Mouse (Mus musculus): ENCODE results near the gene Kif2a.

DNA sequence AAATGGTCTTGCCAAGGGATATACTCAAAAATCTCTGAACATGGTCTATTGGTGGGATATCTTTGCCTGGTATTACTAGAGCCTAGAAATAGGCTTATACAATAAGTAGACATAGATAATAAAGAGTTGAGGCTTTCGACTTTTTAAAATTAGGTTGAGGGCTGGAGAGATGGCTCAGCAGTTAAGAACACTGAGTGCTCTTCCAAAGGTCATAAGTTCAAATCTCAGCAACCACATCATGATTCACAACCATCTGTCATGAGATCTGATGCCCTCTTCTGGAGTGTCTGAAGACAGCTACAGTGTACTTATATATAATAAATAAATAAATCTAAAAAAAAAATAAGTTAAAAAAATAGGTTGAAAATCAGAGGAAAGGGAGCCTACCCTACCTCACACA lies 79.2 kb downstream of the Kif2a start:
- TF ChIP-seq USF1 (IDR thresholded peaks at IDR 0.05; ENCODE audit: low read depth, low read length) (no peak), ETS1 (conservative IDR thresholded peaks at IDR 0.05; ENCODE audit: low read depth, low read length) (no peak), MXI1 (IDR thresholded peaks at IDR 0.05; ENCODE audit: low read depth, low read length) (no peak), MAFK (IDR thresholded peaks at IDR 0.05; ENCODE audit: insufficient replicate concordance, low read length) (no peak), CTCF (conservative IDR thresholded peaks at IDR 0.05 in 1 of 2, IDR thresholded peaks at IDR 0.05 in 1 of 2; ENCODE audit: low read depth in 2 of 2, low read length in 2 of 2) (no peak), BHLHE40 (IDR thresholded peaks at IDR 0.05; ENCODE audit: low read depth, low read length) (no peak), CHD2 (IDR thresholded peaks at IDR 0.05; ENCODE audit: low read length) (no peak)

Measured in CH12.LX (cell line).